Mouse (Mus musculus) urinary bladder, postnatal 36 days (tissue): ENCODE results near the gene Ptgdr2.

Experiments
- DNase-seq, 2 experiments: peaks; one replicate each; pipeline ENCODE4 v3.0.0; 2022; ENCODE audit warnings: low spot score in 2 of 2, mixed read lengths in 1 of 2

Gene Ptgdr2

GRCm38 (mm10) chr19:10937110-10937563 lies at the start of gene Ptgdr2:
Ptgdr2 (plus strand) TSS chr19:10937160.
- no peak for DNase-seq

GRCm38 (mm10) chr19:10892201-10892600 lies 44.8 kb upstream of the Ptgdr2 start:
- no peak for DNase-seq

- peak; percentile 96 for DNase-seq
These were observed 41.9 kb upstream of the Ptgdr2 start, which contains the start of gene Prpf19 for GRCm38 (mm10) chr19:10895016-10895528. Prpf19 (plus strand) TSS chr19:10895231.

DNA sequence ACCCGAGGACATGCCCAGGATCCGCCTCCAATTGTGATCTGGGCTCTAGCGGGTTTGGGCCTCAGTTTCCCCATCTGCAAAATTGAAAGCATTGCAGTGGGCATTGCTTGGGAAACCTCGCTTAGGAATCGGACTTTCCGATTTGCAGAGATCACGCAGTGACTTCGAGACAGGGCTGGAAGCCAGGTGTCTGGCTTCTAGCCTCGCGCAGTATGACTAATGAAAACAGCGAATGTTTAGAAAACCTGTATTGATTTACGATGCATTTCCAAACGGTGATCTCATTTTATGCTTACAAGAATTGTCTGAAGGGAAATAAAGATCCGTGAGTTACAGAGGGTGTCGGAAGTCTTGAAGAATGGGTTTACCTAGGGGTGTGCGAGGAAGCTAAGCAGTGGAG lies 41.3 kb upstream of the Ptgdr2 start:
- peak; percentile 11 to 13 for DNase-seq

GRCm38 (mm10) chr19:10896849-10897248 lies 40.1 kb upstream of the Ptgdr2 start:
- DNase-seq, result no peak

DNA sequence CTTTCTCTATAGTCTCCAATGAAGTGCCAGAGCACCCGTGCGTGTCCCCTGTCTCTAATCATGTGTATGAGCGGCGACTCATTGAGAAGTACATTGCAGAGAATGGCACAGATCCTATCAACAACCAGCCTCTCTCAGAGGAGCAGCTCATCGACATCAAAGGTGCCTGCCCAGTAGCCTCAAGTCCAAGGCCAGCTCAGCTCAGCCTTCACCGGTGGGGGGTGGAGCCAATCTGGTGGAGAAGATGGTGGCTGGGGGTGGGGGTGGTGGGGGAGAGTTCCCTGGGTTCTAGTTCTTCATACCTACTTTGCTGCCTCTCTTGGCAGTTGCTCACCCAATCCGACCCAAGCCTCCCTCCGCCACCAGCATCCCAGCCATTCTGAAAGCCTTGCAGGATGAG lies 39.5 kb upstream of the Ptgdr2 start:
- DNase-seq, result no peak

DNA sequence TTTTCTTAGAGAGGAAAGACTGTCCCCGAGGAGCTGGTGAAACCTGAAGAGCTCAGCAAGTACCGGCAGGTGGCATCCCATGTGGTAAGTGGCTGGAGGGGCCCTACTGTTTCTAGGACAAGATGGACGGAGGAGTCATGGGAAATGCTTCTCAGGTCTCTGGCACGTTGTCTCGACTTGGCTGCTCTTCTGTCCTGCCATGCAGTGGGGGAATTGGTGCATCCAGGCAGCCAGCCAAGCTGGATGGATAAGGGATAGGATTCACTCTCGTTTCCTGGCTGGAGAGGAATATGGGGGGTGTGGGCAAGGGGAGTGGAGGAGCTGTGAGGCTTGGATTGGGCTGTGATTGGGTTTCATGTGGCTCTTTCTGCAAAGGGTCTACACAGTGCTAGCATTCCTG lies 36.6 kb upstream of the Ptgdr2 start:
- no peak for DNase-seq

GRCm38 (mm10) chr19:10901046-10901445 lies 35.9 kb upstream of the Ptgdr2 start:
- no peak for DNase-seq

- DNase-seq, result no peak
These were observed 32.4 kb upstream of the Ptgdr2 start for GRCm38 (mm10) chr19:10904512-10904911.

DNA sequence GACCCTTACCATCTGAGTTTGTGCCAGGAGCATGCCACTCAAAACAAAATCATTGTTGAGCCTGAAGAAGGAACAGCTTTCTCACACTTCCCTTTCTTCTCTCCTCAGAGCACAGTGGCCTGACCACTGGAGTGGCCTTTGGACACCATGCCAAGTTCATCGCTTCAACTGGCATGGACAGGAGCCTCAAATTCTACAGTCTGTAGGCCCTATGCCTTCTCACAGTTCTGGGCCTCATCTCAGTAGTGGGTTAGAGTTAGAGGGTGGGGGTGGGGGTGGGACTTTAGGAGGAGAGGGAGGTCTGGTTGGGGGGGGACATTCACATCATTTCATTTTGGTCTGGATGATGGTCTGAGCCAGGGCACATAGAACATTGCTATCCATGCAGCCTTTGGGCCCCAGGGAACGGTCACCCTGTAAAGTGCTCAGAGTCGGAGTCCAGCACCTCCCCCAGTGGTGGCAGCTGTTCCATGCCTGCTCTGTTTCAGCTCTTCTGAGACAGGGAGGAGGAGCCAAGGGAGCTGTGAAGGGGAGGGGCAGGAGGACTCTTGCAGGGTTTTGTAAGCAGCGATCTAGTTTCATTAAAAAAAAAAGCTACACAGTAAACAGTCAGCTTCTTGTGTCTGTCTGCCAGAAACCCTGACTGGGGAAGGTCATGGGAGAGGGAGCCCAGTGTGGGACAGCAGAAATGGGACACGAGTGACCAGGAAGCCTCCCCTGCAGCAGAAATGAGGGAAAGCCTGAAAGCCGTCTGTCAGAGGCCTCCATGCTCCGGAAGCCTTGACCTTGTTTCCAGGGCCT lies 31.8 kb upstream of the Ptgdr2 start:
- DNase-seq, result peak; percentile 10 to 65

DNA sequence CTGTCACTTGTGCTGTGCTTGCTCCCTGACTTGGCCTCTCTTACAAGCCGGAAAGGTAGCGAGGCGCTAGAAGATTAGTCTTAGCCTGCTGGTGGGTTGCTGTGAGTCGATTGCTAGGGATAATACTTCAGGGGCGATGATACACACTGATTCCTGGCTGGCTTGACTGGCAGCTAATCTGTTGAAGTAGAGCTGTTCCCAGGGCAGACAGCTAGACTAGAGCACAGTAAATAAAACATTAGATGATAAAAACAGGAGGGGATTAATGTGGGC lies 31.3 kb upstream of the Ptgdr2 start:
- DNase-seq, result no peak

- peak; percentile 30 to 44 for DNase-seq
These were observed 29.1 kb upstream of the Ptgdr2 start for GRCm38 (mm10) chr19:10907891-10908290.

- no peak for DNase-seq
These were observed 27.8 kb upstream of the Ptgdr2 start for GRCm38 (mm10) chr19:10909087-10909721.

- DNase-seq, result no peak
These were observed 22.7 kb upstream of the Ptgdr2 start for GRCm38 (mm10) chr19:10914291-10914690.

GRCm38 (mm10) chr19:10914870-10915269 lies 22.1 kb upstream of the Ptgdr2 start:
- no peak for DNase-seq

DNA sequence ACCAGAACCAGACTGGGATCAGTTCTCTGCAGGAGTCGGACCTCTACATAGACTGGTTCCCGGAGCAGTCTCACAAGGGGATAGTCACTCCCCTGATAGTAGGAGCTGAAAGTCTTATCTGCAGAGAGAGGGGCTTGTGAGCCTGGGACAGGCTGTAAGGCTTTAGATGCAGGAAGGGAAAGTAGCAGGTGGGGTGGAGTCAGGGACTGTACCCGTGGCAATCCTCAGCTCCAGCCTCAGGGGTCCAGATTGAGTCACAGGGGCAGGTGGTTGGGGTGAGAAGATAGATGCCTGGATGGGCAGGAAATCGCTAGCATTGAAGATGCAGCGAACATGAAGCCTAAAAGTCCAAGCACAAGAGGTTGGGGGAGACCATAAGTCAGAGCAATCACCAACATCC lies 20.5 kb upstream of the Ptgdr2 start:
- DNase-seq, result no peak

DNA sequence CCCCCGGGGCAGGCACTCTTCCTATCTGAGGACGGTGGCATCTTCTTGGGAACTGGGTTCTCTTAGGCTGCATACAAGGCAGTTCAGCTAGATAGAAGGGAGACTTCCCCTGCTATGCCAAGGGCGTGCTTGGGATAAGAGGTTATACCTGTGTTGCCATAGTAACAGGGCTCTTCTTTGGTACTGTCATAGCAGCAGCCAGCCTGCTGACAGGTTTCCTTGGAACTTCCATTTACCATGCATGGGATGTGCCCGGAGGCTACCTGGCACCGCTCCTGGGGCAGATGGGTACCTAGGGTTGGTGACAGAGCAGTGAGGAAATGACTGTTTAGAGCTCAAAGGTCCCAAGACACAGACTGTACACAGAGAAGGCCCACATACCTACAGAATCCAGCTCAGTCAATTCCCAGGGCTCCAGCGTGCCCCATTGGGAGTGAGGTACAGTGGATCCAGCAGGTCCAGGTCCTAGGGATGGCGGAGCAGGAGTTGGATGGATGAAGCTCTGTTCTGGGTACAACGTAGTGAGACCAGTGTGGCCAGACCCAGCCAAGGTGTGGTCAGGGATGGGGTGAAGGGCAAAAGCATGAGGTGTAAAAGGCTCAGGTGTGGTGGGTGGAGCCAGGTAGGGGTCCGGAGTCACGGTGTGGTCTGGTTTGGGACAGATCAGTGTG lies 18.5 kb upstream of the Ptgdr2 start:
- DNase-seq, result no peak

GRCm38 (mm10) chr19:10920532-10920931 lies 16.4 kb upstream of the Ptgdr2 start, which contains the start of gene Zp1:
Zp1 (minus strand) TSS chr19:10920632.
- DNase-seq, result no peak

DNA sequence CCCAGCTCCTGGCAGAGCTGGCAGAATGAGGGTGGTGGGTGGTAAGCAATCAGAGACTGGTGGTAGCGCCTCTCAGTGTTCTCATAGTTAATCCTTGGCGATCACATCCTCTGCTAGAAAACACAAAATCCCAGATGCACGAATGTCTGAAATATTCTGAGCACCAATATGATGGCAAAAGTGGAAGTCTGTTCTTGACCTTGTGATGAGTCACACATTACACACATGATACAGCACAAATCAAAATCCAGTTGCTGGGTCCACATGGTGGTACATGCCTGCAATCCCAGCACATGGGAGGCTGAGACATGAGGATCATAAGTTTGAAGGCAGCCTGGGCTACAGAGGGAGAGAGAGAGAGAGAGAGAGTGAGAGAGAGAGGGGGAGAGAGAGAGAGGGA lies 15.9 kb upstream of the Ptgdr2 start:
- DNase-seq, result no peak

DNA sequence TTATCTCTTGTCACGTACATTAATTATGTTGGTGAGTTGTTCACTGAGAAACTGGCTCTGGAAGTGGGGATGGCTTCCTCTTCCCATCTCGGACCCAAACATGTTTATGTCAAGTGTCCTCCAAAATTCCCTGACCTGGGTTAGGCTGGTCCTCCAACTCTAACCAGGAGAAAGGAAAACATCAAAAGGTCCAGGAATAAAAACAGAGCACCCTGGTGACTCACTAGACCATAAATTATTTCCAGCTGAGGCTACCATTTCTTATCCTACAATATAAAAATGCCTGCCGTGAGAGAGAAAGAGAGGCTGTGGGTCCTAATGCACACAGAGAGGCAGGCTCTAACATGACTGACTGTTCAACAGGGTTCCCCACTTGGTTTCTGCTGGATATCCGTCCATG lies 12.7 kb upstream of the Ptgdr2 start:
- no peak for DNase-seq

- DNase-seq, result no peak
These were observed 10.8 kb upstream of the Ptgdr2 start for GRCm38 (mm10) chr19:10926123-10926621.

- no peak for DNase-seq
These were observed 10.3 kb upstream of the Ptgdr2 start for GRCm38 (mm10) chr19:10926666-10927065.
